Mouse (Mus musculus) monocyte, adult 59 days (primary cell): ENCODE measurements around the gene Dcpp1. TPM values are rescaled to one million over a fixed set of nuclear protein-coding genes. Genes with fewer than 3 reads are reported as not detected.

Experiments
- total RNA-seq, 2 experiments: library from RNA; stranded (reverse); gene quantifications; one replicate each; pipeline ENCODE4 v1.2.4; 2023

Dcpp1 gene
- not detected for total RNA-seq

GRCm38 (mm10) chr17:23880576-23880975 is at the start of gene Dcpp1, which contains the start of gene Dcpp2:
Gene Dcpp1 (plus strand): TSS chr17:23880876.
Gene Dcpp2 (plus strand): TSS chr17:23880880.

GRCm38 (mm10) chr17:23836006-23836575 is 44.6 kb upstream of the Dcpp1 start, which contains the start of gene Prss33:
Gene Prss33 (minus strand): TSS chr17:23836056.

DNA sequence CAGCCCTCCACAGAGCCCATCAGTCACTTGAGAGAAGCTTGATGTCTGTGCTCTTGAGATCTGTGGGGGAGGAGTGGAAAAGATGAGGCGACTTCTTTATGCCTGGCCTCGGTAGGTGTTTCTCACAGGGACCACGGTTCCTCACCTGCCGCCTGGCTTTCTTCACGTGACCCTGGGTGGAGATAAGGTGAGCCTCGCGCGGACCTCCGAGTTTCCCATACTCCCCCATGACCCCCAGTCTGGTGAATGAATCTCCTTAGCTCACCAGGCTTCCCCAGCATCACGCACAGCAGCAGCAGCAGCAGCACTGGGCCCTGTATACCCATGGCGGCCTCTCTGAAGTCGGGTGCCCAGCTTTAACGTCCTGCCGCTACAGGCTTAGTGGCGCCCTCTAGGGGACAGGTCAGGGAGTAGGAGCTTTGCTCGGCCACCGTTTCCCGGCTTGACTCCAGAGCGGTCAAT is 36.8 kb upstream of the Dcpp1 start, which contains the start of the genes Prss32 and Prss41:
Gene Prss32, plus strand, starts transcription at position 44 of the 462 bp plus-strand sequence.
Gene Prss41, minus strand, starts transcription at position 361 of the 462 bp plus-strand sequence.

DNA sequence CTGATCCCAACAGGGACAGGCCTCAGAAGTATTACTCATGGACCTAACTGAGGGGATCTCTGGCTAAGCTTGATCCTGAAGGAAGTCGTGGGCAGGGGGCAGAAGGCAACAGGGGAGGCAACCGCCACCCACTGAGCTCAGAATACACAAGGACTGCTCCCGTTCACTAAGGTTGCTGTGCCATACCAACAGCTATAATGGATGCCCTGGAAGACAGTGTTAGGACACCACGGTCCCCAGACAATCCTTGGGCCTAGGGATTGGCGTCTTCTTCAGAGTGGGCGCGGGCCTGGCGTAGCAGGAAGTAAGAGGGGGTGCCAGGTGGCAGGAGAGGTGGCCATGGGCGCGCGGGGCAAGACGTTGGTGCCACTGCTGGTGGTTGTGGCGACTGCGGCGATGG is 12.9 kb upstream of the Dcpp1 start, which contains the start of gene Prss21:
Gene Prss21, plus strand, starts transcription at position 301 of the 400 bp plus-strand sequence.

DNA sequence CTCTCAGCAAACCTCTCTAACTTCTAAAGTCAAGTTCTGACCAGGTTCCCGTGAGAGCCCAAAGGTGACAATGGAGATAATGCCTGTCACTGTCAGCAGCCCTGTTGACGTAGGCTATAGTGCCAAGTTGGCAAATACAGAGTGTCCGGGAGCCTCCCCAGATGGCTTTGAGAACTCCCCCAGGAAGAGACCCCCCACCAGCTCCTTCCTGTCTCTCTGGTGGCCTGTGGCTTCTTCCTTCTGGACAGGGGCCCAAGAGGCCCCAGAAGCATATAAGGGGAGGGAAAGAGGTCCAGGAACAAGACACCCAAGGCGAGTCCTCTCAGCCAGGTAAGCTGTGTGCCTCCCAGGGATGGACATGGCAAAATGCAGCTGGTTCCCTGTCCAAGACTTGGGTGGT is 36.5 kb downstream of the Dcpp1 start, which contains the start of gene Dcpp3:
Gene Dcpp3, plus strand, starts transcription at position 301 of the 400 bp plus-strand sequence.

Other genes starting within 250 kb of the Dcpp1 start
- 1 to 10 TPM; 3.0 to 3.1 TPM for gene Mmp25, start 235.6 kb upstream of the Dcpp1 start, total RNA-seq
- gene Bicdl2, start 220.4 kb upstream of the Dcpp1 start, total RNA-seq: not detected
- gene Hcfc1r1, start 207.3 kb upstream of the Dcpp1 start, total RNA-seq: 10 to 100 TPM; 53.4 to 61.5 TPM
- 10 to 100 TPM; 17.4 to 24.2 TPM for gene Thoc6, start 207.0 kb upstream of the Dcpp1 start, total RNA-seq
- gene Tnfrsf12a, start 203.4 kb upstream of the Dcpp1 start, total RNA-seq: 10 to 100 TPM; 20.6 to 32.5 TPM
- gene Cldn6, start 201.6 kb upstream of the Dcpp1 start, total RNA-seq: not detected
- not detected for gene Cldn9, start 196.8 kb upstream of the Dcpp1 start, total RNA-seq
- gene 1520401A03Rik, start 158.1 kb upstream of the Dcpp1 start, total RNA-seq: not detected
- 1 to 10 TPM; 3.3 to 3.7 TPM for gene Pkmyt1, start 154.5 kb upstream of the Dcpp1 start, total RNA-seq
- gene Paqr4, start 140.0 kb upstream of the Dcpp1 start, total RNA-seq: 1 to 10 TPM; 2.3 to 3.2 TPM
- not detected for gene Kremen2, start 135.0 kb upstream of the Dcpp1 start, total RNA-seq
- gene Flywch1, start 109.3 kb upstream of the Dcpp1 start, total RNA-seq: 10 to 100 TPM; 12.9 to 14.0 TPM
- gene Flywch2, start 94.8 kb upstream of the Dcpp1 start, total RNA-seq: not detected
- gene Srrm2, start 90.3 kb upstream of the Dcpp1 start, total RNA-seq: 100 to 1,000 TPM; 847 to 887 TPM
- gene Elob, start 51.7 kb upstream of the Dcpp1 start, total RNA-seq: 100 to 1,000 TPM; 156 to 174 TPM
- gene Prss33, start 44.8 kb upstream of the Dcpp1 start, total RNA-seq: not detected
- not detected for gene Prss32, start 37.0 kb upstream of the Dcpp1 start, total RNA-seq
- gene Prss41, start 36.7 kb upstream of the Dcpp1 start, total RNA-seq: not detected
- not detected for gene Prss21, start 12.8 kb upstream of the Dcpp1 start, total RNA-seq
- gene Dcpp2, start within 50 bp of the Dcpp1 start, total RNA-seq: not detected
- gene Dcpp3, start 36.6 kb downstream of the Dcpp1 start, total RNA-seq: not detected
- gene Sbp, start 60.8 kb downstream of the Dcpp1 start, total RNA-seq: not detected
- gene Sbpl, start 74.4 kb downstream of the Dcpp1 start, total RNA-seq: not detected
- gene Prss30, start 99.7 kb downstream of the Dcpp1 start, total RNA-seq: 1 to 10 TPM; 3.1 to 3.4 TPM
- not detected for gene Prss22, start 117.2 kb downstream of the Dcpp1 start, total RNA-seq
- not detected for gene Prss27, start 157.3 kb downstream of the Dcpp1 start, total RNA-seq
- gene Kctd5, start 192.6 kb downstream of the Dcpp1 start, total RNA-seq: 10 to 100 TPM; 16.8 to 19.2 TPM